Mouse (Mus musculus): ENCODE results near the gene Galk1. TPM values are rescaled to one million over a fixed set of nuclear protein-coding genes. Genes with fewer than 3 reads are reported as not detected.
A peak's percentile ranks its signal among the peaks of the same experiment; 100 is the strongest.

Gene Galk1
- 110 and 133 TPM in 2 replicates for polyA plus RNA-seq (2012; rRNA removed)

- TF ChIP-seq CTCF (IDR thresholded peaks at IDR 0.05; ENCODE audit: borderline replicate concordance, control insufficient read depth, extremely low read depth, insufficient read depth, low read length, poor library complexity) = no peak
- peak; percentile 61; the same call in 1 of the 2 replicates for TF ChIP-seq POLR2A (IDR thresholded peaks at IDR 0.05; ENCODE audit: control insufficient read depth, extremely low read depth, insufficient read depth, low read length, poor library complexity)
- Histone ChIP-seq H3K27me3 (ENCODE audit: control insufficient read depth, insufficient read depth, low read length) (no peaks in the 10 kb centered on the region), H3K27ac (ENCODE audit: control insufficient read depth, insufficient read depth, low read length) (peak within 1 kb of the TSS; percentile 80), H3K4me1 (replicated peaks; ENCODE audit: control insufficient read depth, insufficient read depth, low read length) (peaks cover 15% of the 10 kb centered on the region), H3K36me3 (ENCODE audit: control insufficient read depth, insufficient read depth, low read length) (no peaks in the 10 kb centered on the region), H3K4me3 (ENCODE audit: control insufficient read depth, insufficient read depth, low read length) (peak within 1 kb of the TSS; percentile 87)
- DNase-seq = peak; percentile 95
- under 1% methylated on average over 55 of the region's 55 CpGs for WGBS
Observed at GRCm38 (mm10) chr11:116012262-116012947, at the start of gene Galk1. Galk1 (minus strand) TSS chr11:116012719.

GRCm38 (mm10) chr11:116061641-116062415 lies 49.3 kb upstream of the Galk1 start:
- Histone ChIP-seq H3K27ac (ENCODE audit: control insufficient read depth, insufficient read depth, low read length) (no peak overlapping the region), H3K4me3 (ENCODE audit: control insufficient read depth, insufficient read depth, low read length) (no peak overlapping the region), H3K36me3 (ENCODE audit: control insufficient read depth, insufficient read depth, low read length) (peaks cover 45% of the 10 kb centered on the region), H3K27me3 (ENCODE audit: control insufficient read depth, insufficient read depth, low read length) (no peaks in the 10 kb centered on the region), H3K4me1 (replicated peaks; ENCODE audit: control insufficient read depth, insufficient read depth, low read length) (no peaks in the 10 kb centered on the region)
- WGBS = 97% methylated on average over 13 of the region's 13 CpGs
- no peak for TF ChIP-seq POLR2A (IDR thresholded peaks at IDR 0.05; ENCODE audit: control insufficient read depth, extremely low read depth, insufficient read depth, low read length, poor library complexity)
- no peak for TF ChIP-seq CTCF (IDR thresholded peaks at IDR 0.05; ENCODE audit: borderline replicate concordance, control insufficient read depth, extremely low read depth, insufficient read depth, low read length, poor library complexity)
- no peak for DNase-seq

- H3K4me3 ChIP-seq (ENCODE audit: control insufficient read depth, insufficient read depth, low read length) = no peak overlapping the region
- no peak for DNase-seq
- TF ChIP-seq CTCF (IDR thresholded peaks at IDR 0.05; ENCODE audit: borderline replicate concordance, control insufficient read depth, extremely low read depth, insufficient read depth, low read length, poor library complexity) (no peak), POLR2A (IDR thresholded peaks at IDR 0.05; ENCODE audit: control insufficient read depth, extremely low read depth, insufficient read depth, low read length, poor library complexity) (no peak)
- no peaks in the 10 kb centered on the region for H3K4me1 ChIP-seq (replicated peaks; ENCODE audit: control insufficient read depth, insufficient read depth, low read length)
- H3K27ac ChIP-seq (ENCODE audit: control insufficient read depth, insufficient read depth, low read length) = no peak overlapping the region
- H3K27me3 ChIP-seq (ENCODE audit: control insufficient read depth, insufficient read depth, low read length) = no peaks in the 10 kb centered on the region
- WGBS = 96% methylated on average over 9 of the region's 9 CpGs
- H3K36me3 ChIP-seq (ENCODE audit: control insufficient read depth, insufficient read depth, low read length) = peaks cover 57% of the 10 kb centered on the region
Observed at GRCm38 (mm10) chr11:116060596-116060995, 48.1 kb upstream of the Galk1 start.

- no peak for DNase-seq
- Histone ChIP-seq H3K27me3 (ENCODE audit: control insufficient read depth, insufficient read depth, low read length) (no peaks in the 10 kb centered on the region), H3K36me3 (ENCODE audit: control insufficient read depth, insufficient read depth, low read length) (peaks cover 65% of the 10 kb centered on the region), H3K4me1 (replicated peaks; ENCODE audit: control insufficient read depth, insufficient read depth, low read length) (no peaks in the 10 kb centered on the region), H3K4me3 (ENCODE audit: control insufficient read depth, insufficient read depth, low read length) (no peak overlapping the region), H3K27ac (ENCODE audit: control insufficient read depth, insufficient read depth, low read length) (no peak overlapping the region)
- WGBS = 97% methylated on average over 11 of the region's 11 CpGs
- TF ChIP-seq POLR2A (IDR thresholded peaks at IDR 0.05; ENCODE audit: control insufficient read depth, extremely low read depth, insufficient read depth, low read length, poor library complexity) = no peak
- TF ChIP-seq CTCF (IDR thresholded peaks at IDR 0.05; ENCODE audit: borderline replicate concordance, control insufficient read depth, extremely low read depth, insufficient read depth, low read length, poor library complexity) = no peak
Observed at GRCm38 (mm10) chr11:116059691-116060025, 47.1 kb upstream of the Galk1 start.

GRCm38 (mm10) chr11:116058868-116059690 lies 46.6 kb upstream of the Galk1 start:
- H3K4me1 ChIP-seq (replicated peaks; ENCODE audit: control insufficient read depth, insufficient read depth, low read length) = no peaks in the 10 kb centered on the region
- no peak overlapping the region for H3K27ac ChIP-seq (ENCODE audit: control insufficient read depth, insufficient read depth, low read length)
- 99% methylated on average over 17 of the region's 17 CpGs for WGBS
- TF ChIP-seq CTCF (IDR thresholded peaks at IDR 0.05; ENCODE audit: borderline replicate concordance, control insufficient read depth, extremely low read depth, insufficient read depth, low read length, poor library complexity) = no peak
- DNase-seq = no peak
- no peaks in the 10 kb centered on the region for H3K27me3 ChIP-seq (ENCODE audit: control insufficient read depth, insufficient read depth, low read length)
- H3K36me3 ChIP-seq (ENCODE audit: control insufficient read depth, insufficient read depth, low read length) = peaks cover 65% of the 10 kb centered on the region
- no peak overlapping the region for H3K4me3 ChIP-seq (ENCODE audit: control insufficient read depth, insufficient read depth, low read length)

- no peak overlapping the region for H3K4me3 ChIP-seq (ENCODE audit: control insufficient read depth, insufficient read depth, low read length)
- WGBS = 94% methylated on average over 12 of the region's 12 CpGs
- H3K27me3 ChIP-seq (ENCODE audit: control insufficient read depth, insufficient read depth, low read length) = no peaks in the 10 kb centered on the region
- TF ChIP-seq POLR2A (IDR thresholded peaks at IDR 0.05; ENCODE audit: control insufficient read depth, extremely low read depth, insufficient read depth, low read length, poor library complexity) (no peak), CTCF (IDR thresholded peaks at IDR 0.05; ENCODE audit: borderline replicate concordance, control insufficient read depth, extremely low read depth, insufficient read depth, low read length, poor library complexity) (no peak)
- DNase-seq = no peak
- H3K27ac ChIP-seq (ENCODE audit: control insufficient read depth, insufficient read depth, low read length) = no peak overlapping the region
- H3K4me1 ChIP-seq (replicated peaks; ENCODE audit: control insufficient read depth, insufficient read depth, low read length) = no peaks in the 10 kb centered on the region
- H3K36me3 ChIP-seq (ENCODE audit: control insufficient read depth, insufficient read depth, low read length) = peaks cover 72% of the 10 kb centered on the region
Observed at GRCm38 (mm10) chr11:116058022-116058614, 45.6 kb upstream of the Galk1 start.

Measured in thymus, adult 2 months (tissue).